Mouse (Mus musculus) liver (tissue): ENCODE data around the gene Bzw2.

Source experiments
- DNase-seq: peaks from one replicate; pipeline ENCODE4 v3.0.0-alpha.2; 2020; ENCODE audit warnings: mixed read lengths

Gene Bzw2

DNA sequence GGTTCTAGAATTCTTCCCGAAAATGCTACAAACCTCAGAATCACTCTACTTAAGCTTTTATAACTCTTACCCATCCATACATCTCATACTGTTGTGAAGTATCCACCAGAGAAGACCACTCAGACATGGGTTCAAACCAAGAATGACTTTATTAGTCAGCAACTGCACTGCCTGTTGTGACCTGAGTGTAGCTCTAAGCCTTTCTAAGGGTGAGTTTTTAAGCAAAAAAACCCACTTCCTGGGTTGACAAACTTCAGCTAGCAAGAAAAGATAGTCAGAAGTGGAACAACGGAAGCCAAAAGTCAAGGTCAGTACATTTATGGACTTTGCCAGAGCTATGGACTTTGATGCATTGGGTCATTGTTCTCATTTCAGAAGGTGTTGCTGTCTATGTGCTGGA lies 90.3 kb downstream of the Bzw2 start:
- no peak for DNase-seq

GRCm38 (mm10) chr12:36065911-36066310 lies 92.0 kb downstream of the Bzw2 start:
- DNase-seq, result no peak

- DNase-seq, result no peak
These were observed 100.2 kb downstream of the Bzw2 start for GRCm38 (mm10) chr12:36057699-36058098.

DNA sequence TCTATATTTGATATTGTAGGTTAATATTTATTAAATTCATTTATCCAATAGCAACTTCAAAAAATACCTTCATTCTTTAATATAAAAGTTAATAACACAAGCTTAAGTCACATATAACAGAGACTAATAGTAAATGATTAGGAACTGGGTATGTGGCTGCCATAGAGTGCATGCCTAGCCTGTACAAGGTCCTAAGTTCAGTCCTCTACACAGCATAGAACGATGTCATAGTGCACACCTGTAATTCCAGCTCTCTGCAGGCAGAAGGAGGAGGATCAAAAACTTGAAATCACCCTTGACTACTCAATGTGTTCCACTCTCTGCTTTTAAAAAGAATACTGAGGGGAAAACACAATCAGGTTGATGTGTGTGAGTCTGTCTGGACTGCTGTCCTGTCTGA lies 107.6 kb downstream of the Bzw2 start:
- no peak for DNase-seq

GRCm38 (mm10) chr12:36047593-36047992 lies 110.3 kb downstream of the Bzw2 start:
- DNase-seq, result no peak

- peak; percentile 7 for DNase-seq
These were observed 111.7 kb downstream of the Bzw2 start for GRCm38 (mm10) chr12:36046196-36046595.

DNA sequence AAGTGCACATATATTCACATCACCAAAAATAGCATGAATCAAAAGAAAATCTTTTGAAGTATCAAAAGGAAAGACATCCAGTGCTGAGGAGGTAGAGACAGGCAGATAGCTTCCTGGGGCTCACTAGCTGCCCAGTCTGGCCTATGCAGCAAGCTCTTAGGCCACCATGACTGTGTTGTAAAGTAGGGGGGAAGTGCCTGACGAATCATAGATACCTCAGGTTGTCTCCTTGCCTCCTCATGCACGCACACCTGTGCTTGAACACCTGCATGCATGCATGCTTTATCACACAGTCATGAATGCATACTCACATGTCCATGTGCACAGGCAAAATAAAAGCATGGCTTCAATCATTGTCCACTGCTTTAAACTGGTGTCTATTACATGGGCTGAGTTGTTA lies 113.2 kb downstream of the Bzw2 start:
- no peak for DNase-seq

DNA sequence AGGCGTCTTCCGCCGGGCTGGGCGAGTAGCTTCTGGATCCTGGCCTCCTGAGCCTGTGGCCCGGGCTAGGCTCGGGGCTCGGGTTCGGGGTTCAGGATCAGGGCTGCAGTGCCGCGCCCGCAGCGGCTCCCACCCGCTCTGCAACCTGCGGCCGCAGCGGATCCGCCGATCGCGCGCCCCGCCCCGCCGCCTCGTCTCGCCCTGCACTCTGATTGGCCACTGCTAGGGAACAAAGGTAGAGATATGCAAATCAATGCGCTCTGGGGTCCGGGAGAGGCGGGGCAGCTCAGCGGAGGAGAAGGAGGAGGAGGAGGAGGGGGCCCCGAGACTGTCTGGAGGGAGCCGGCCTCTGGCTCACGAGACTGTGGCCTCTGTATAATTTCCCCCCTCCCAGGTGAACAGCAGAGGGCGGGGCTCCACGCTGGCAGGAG lies 115.5 kb downstream of the Bzw2 start, which contains the start of gene Tspan13:
Gene Tspan13 (minus strand): TSS at position 153 of the 431 bp plus-strand sequence.
- DNase-seq, result peak; percentile 89
